Mouse (Mus musculus): ENCODE measurements around the gene Mis18a. TPM values are rescaled to one million over a fixed set of nuclear protein-coding genes. Genes with fewer than 3 reads are reported as not detected.

Gene Mis18a
- polyA plus RNA-seq, 1 experiment from 2014 or later, result 29.1 TPM

GRCm38 (mm10) chr16:90736672-90737270 is 9.6 kb upstream of the Mis18a start:
- Histone ChIP-seq H3K4me2 (replicated peaks; ENCODE audit: low read depth) (no peak overlapping the region), H3K4me1 (replicated peaks; ENCODE audit: control insufficient read depth, insufficient read depth, low read length) (no peaks in the 10 kb centered on the region), H3K4me3 (ENCODE audit: low read depth, low read length) (no peak overlapping the region), H3K36me3 (ENCODE audit: control insufficient read depth, insufficient read depth) (no peaks in the 10 kb centered on the region), H3K27ac (ENCODE audit: low read depth, low read length) (no peak overlapping the region), H3K9me3 (ENCODE audit: control insufficient read depth) (no peaks in the 10 kb centered on the region), H3K27me3 (replicated peaks; ENCODE audit: control insufficient read depth, insufficient read depth, low read length) (no peaks in the 10 kb centered on the region), H3K9ac (ENCODE audit: low read depth, low read length) (no peak overlapping the region)
- no peak for TF ChIP-seq CTCF (IDR thresholded peaks at IDR 0.05; ENCODE audit: low read depth)
- ATAC-seq, result no peak
- WGBS, result 63% methylated on average over 10 of the region's 10 CpGs

- Histone ChIP-seq H3K36me3 (ENCODE audit: control insufficient read depth, insufficient read depth) (no peaks in the 10 kb centered on the region), H3K4me1 (replicated peaks; ENCODE audit: control insufficient read depth, insufficient read depth, low read length) (no peaks in the 10 kb centered on the region), H3K4me3 (ENCODE audit: low read depth, low read length) (no peak overlapping the region), H3K4me2 (replicated peaks; ENCODE audit: low read depth) (no peak overlapping the region), H3K27ac (ENCODE audit: low read depth, low read length) (no peak overlapping the region), H3K9me3 (ENCODE audit: control insufficient read depth) (no peaks in the 10 kb centered on the region), H3K9ac (ENCODE audit: low read depth, low read length) (no peak overlapping the region), H3K27me3 (replicated peaks; ENCODE audit: control insufficient read depth, insufficient read depth, low read length) (no peaks in the 10 kb centered on the region)
- 71% methylated on average over 4 of the region's 4 CpGs for whole genome bisulfite sequencing
- no peak for ATAC-seq
- TF ChIP-seq CTCF (IDR thresholded peaks at IDR 0.05; ENCODE audit: low read depth), result no peak
These were observed 8.4 kb upstream of the Mis18a start for GRCm38 (mm10) chr16:90735611-90736010.

DNA sequence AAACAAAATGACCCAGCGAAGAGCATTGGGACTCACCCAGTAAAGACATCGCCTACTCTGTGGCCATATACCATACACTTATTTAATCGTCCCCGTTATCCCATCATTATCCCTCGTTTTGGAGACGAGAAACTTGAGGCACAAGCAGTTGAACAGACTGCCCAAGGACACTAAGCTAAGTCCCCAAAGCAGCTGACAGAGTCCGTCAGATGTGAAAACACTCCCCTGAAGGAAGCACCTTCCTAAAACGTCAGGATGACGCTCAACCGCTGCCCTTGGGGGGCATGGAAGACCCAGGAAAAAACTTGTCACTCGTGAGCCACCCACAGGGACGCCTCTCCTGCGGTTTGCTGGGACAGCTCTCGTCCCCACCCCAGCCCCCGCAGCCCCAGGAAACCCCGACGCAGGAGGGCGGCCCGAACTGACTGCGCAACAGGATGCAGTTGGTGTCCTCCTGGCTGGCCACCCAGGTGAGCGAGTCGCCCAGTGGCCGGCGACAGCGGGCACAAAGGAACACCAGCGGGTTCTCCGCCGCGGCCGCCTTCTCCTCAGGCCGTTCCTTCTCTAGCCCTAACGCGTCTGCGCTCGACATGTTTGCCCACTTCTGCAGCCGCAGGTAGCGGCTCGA is 490 bp downstream of the Mis18a start:
- WGBS, result 4% methylated on average over 38 of the region's 38 CpGs
- peak overlapping the region; percentile 92 for H3K4me2 ChIP-seq (replicated peaks; ENCODE audit: low read depth)
- peak overlapping the region; percentile 54; the same call in 1 of the 2 replicates for H3K27ac ChIP-seq (ENCODE audit: low read depth, low read length)
- no peaks in the 10 kb centered on the region for H3K27me3 ChIP-seq (replicated peaks; ENCODE audit: control insufficient read depth, insufficient read depth, low read length)
- H3K4me3 ChIP-seq (ENCODE audit: low read depth, low read length), result peak overlapping the region; percentile 84
- TF ChIP-seq CTCF (IDR thresholded peaks at IDR 0.05; ENCODE audit: low read depth), result no peak; the same call in 1 of the 2 replicates
- H3K36me3 ChIP-seq (ENCODE audit: control insufficient read depth, insufficient read depth), result no peaks in the 10 kb centered on the region
- peak; percentile 60 for ATAC-seq
- H3K9me3 ChIP-seq (ENCODE audit: control insufficient read depth), result no peaks in the 10 kb centered on the region
- H3K4me1 ChIP-seq (replicated peaks; ENCODE audit: control insufficient read depth, insufficient read depth, low read length), result no peaks in the 10 kb centered on the region; the same call in 1 of the 2 replicates
- peak overlapping the region; percentile 65 for H3K9ac ChIP-seq (ENCODE audit: low read depth, low read length)

DNA sequence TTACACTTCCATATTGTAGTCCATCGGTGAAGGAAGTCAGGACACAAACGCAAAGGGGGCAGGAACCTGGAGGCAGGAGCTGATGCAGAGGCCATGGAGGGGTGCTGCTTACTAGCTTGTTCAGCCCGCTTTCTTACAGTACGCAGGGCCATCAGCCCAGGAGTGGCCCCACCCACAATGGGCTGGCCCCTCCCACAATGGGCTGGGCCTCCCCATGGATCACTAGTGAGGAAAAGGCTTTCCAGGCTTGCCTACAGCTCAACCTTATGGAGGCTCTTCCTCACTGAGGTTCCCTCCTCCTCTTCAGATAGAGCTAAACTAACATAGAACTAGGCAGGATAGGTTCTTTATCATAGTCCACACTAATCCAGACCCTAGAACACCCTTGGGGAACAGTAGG is 3.2 kb downstream of the Mis18a start:
- no peak for ATAC-seq
- Histone ChIP-seq H3K4me1 (replicated peaks; ENCODE audit: control insufficient read depth, insufficient read depth, low read length) (no peaks in the 10 kb centered on the region; the same call in 1 of the 2 replicates), H3K27ac (ENCODE audit: low read depth, low read length) (no peak overlapping the region), H3K36me3 (ENCODE audit: control insufficient read depth, insufficient read depth) (peaks cover 8% of the 10 kb centered on the region; the same call in 1 of the 2 replicates), H3K9ac (ENCODE audit: low read depth, low read length) (no peak overlapping the region), H3K4me3 (ENCODE audit: low read depth, low read length) (no peak overlapping the region), H3K9me3 (ENCODE audit: control insufficient read depth) (no peaks in the 10 kb centered on the region), H3K27me3 (replicated peaks; ENCODE audit: control insufficient read depth, insufficient read depth, low read length) (no peaks in the 10 kb centered on the region), H3K4me2 (replicated peaks; ENCODE audit: low read depth) (no peak overlapping the region)
- no peak for TF ChIP-seq CTCF (IDR thresholded peaks at IDR 0.05; ENCODE audit: low read depth)
- 89% methylated on average over 4 of the region's 4 CpGs for WGBS

- no peak for TF ChIP-seq CTCF (IDR thresholded peaks at IDR 0.05; ENCODE audit: low read depth)
- ATAC-seq, result no peak
- Histone ChIP-seq H3K4me2 (replicated peaks; ENCODE audit: low read depth) (no peak overlapping the region), H3K9ac (ENCODE audit: low read depth, low read length) (no peak overlapping the region), H3K9me3 (ENCODE audit: control insufficient read depth) (no peaks in the 10 kb centered on the region), H3K4me1 (replicated peaks; ENCODE audit: control insufficient read depth, insufficient read depth, low read length) (no peaks in the 10 kb centered on the region), H3K4me3 (ENCODE audit: low read depth, low read length) (no peak overlapping the region), H3K36me3 (ENCODE audit: control insufficient read depth, insufficient read depth) (no peaks in the 10 kb centered on the region), H3K27me3 (replicated peaks; ENCODE audit: control insufficient read depth, insufficient read depth, low read length) (no peaks in the 10 kb centered on the region), H3K27ac (ENCODE audit: low read depth, low read length) (no peak overlapping the region)
- 55% methylated on average over 12 of the region's 12 CpGs for WGBS
These were observed 16.9 kb downstream of the Mis18a start for GRCm38 (mm10) chr16:90710313-90710712.

DNA sequence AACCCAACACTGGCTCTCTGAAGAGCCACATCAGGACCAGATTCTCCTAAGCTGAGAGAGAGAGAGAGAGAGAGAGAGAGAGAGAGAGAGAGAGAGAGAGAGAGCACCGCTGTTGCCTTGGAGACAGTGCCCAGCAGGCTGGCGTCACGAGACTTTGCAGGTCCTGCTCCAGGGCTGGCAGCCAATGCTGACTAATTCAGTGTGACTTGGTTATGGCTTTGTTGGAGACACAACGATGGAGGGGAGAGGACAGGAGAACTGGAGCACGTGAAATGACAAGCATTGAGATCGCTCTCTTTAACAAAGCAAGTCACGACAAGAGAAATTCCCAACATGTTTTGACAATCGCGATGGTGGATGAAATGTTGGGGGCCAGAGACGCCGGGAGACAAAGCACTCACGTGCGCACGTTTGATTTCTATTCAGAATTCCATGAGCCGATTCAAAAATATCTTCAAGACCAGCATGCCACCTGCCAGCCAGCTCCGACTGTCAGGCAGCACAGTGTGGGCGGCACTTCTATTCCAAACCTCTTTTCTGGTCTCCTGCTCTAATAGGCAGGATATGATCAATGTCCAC is 17.4 kb downstream of the Mis18a start:
- ATAC-seq, result no peak
- H3K4me3 ChIP-seq (ENCODE audit: low read depth, low read length), result no peak overlapping the region

More for the DNA sequence above, 17.4 kb downstream of the Mis18a start:
- Histone ChIP-seq H3K36me3 (ENCODE audit: control insufficient read depth, insufficient read depth) (no peaks in the 10 kb centered on the region), H3K27ac (ENCODE audit: low read depth, low read length) (no peak overlapping the region), H3K27me3 (replicated peaks; ENCODE audit: control insufficient read depth, insufficient read depth, low read length) (no peaks in the 10 kb centered on the region), H3K4me2 (replicated peaks; ENCODE audit: low read depth) (no peak overlapping the region; the same call in 1 of the 2 replicates), H3K9me3 (ENCODE audit: control insufficient read depth) (no peaks in the 10 kb centered on the region), H3K4me1 (replicated peaks; ENCODE audit: control insufficient read depth, insufficient read depth, low read length) (no peaks in the 10 kb centered on the region), H3K9ac (ENCODE audit: low read depth, low read length) (no peak overlapping the region)
- no peak for TF ChIP-seq CTCF (IDR thresholded peaks at IDR 0.05; ENCODE audit: low read depth)
- whole genome bisulfite sequencing, result 44% methylated on average over 17 of the region's 17 CpGs
